Mouse (Mus musculus): ENCODE results near the gene Cpt2.

Cpt2 gene

DNA sequence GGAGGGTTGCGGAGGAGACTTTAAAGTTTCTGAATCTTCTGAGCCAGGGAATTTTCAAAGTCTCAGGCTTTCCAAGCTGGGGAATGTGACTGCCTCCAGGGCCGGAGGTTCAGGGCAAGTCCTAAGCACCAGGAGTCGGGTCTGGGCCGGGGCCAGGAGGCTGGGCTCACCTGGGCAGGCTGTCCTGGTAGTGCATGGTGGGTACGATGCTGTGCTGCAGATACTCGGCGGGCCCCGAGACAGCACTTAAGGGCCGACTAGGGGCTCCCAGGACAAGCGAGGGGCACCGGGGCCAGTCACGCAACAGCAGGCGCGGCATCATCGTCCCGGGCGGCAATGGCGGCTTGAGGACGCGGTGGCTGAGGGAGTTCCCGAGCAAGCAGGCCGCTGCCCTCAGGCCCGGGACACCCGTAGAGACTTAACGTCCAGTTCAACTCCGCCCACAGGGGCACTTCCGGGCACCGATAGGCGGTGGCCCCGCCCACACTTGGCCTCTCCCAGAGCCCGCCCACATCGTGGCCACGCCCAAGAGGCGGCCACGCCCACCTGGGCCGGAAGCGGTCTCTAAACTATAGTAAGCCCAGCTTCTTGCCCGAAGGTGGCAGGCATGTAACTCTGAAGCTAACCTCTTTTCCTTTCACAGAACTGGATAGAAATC, at the start of gene Cpt2:
Gene Cpt2, minus strand, starts transcription at position 466 of the 658 bp plus-strand sequence.
- peak; percentile 97 for DNase-seq

DNA sequence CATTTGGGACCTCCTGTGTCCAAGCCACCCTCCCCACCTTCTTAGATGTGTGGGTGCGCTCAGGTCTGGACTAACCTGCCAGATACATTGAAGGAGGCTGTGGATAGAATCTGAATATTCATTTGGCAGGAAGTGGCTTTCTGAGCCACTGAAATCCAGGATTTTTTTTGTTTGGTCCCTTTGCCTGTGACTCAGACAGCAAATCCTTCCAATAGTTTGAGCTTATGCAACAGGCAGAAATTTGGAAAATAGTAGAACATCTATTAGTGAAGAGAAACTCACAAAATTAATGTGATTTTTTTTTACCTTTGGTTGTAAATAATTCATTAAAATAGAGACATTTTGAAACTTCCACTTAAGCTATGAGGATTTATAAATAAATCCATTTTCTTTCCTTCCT, 47.8 kb upstream of the Cpt2 start:
- DNase-seq = no peak

DNA sequence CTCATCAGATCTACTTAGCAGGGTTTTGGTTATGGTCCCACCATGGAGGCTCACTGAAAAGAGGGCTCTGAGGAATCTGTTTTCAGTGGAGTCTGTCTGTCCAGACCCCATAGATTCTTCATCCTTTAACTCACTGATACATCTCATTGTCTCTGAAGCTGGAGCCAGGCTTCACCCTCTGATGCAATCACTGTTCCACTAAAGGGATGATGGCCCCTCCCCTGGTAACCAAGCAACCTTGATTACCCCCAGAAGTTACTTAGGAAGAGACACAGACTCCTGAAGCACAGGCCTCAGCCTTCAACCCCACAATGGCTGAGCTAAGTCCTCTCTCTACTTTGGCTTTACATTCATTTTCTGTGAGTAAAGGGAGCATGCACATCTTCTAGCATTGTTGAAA, 46.4 kb upstream of the Cpt2 start:
- no peak for DNase-seq

DNA sequence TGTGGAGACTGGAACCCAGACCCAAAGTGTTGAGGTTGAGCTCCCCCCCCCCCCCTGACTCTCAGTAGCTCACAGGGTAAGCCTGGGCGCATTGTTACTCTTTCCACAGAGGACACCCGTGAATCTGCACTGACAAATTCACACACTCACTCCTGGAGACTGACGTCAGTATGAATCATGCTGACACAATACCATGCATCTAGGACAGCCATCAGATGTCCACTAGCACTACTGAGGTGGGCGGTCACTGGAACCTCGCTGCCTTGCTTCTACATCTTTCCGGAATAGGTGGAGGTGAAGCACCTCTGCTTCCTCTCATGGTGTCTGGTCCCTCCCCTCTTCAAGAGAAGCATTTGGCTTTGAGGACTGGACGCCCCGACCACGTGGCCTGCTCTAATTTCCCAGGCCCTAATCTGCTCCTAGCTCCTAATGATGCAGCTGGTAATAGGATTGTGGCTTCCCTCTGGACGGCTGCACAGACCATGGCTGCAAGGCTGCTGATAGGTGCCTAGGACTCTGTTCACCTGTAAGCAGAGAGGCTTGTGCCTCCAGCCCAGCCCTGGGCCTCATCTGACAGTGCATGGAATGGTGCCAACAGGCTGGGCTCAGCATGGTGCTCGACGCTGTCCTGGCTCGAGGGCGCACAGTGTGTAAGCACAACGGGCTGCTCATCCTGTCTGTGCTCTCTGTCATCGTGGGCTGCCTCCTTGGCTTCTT, 44.7 kb upstream of the Cpt2 start, which contains the start of gene Slc1a7:
Gene Slc1a7, plus strand, starts transcription at position 367 of the 717 bp plus-strand sequence.
- no peak for DNase-seq

DNA sequence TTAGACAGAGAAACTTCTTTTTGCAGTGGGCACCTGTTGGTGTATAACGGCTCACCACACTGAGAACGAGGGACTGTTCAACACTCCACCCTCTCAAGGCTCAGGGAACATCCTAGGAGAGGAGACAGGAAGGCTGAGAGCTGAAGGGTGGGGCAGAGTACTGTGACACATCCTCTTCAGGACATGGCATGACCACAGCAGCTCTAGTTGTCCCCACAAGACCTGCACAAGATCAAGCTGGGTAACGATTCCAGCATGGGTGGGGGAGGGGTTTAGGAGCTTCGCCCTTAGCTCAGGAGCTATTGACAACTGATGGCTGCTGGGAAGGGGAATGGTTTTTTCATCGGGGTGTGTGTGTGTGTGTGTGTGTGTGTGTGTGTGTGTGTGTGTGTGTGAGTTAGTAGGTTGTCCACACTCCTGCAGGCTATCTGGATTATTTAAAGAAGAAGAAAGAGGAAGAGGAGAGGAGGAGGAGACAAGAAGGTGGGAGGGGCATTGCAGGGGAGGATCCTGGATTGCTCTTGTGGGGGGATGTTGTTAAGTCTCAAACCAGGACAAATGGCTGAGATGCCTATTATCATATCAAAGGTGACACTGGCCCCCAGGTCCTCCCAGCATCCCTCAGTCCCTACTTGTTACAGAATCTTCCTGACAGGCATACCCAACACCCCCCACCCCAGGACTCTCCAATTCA, 43.2 kb upstream of the Cpt2 start:
- DNase-seq = peak; percentile 34

DNA sequence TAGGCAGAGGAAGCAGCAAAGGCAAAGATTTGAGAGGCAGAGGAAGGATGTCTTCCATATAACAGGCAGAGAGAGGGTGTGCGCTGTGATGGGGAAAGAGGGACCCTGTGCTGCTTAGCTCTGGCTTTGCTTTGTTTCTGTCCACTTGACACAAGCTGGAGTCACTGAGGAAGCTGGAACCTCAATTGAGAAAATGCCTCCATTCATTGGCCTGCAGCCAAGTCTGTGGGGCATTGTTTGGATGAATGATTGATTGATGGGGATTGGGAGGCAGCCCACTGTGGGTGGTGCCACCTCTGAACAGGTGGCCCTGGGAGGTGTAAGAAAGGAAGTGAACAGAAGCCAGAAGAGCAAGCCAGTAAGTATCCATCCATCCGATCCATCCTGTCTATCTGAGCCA, 39.4 kb upstream of the Cpt2 start:
- peak; percentile 40 for DNase-seq

DNA sequence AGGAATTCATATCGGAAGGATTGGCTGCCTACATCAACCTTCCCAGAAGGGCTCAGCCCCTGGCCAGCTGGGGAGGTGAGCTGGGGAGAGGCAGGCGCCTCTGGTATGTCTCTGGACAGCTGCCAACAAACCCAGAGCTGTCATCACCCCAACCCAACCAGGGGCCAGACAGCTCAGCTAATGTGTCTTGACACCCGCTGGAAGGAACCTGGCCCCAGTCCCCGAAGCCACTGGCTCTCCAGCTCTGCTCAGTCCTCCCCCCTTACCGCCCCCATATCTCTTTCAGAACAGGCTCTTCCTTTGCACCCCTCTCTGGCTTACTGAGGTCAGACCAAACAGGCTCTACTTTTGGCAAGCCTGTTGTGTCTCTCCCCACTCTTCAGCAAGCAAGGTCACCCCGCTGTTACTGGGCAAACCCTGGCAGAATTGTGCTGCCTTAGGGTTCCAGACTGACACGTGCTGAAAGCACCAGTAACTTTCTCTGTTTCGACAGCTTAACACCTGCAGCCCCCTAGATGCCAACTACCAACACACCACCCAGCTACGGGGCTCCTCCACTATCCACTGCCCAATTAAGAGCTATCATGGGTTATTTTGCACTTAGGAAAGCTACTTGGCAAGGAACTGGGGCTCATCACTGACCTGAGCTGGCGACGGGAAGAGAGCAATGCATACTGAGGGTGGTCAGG, 38.8 kb upstream of the Cpt2 start:
- DNase-seq = peak; percentile 85

DNA sequence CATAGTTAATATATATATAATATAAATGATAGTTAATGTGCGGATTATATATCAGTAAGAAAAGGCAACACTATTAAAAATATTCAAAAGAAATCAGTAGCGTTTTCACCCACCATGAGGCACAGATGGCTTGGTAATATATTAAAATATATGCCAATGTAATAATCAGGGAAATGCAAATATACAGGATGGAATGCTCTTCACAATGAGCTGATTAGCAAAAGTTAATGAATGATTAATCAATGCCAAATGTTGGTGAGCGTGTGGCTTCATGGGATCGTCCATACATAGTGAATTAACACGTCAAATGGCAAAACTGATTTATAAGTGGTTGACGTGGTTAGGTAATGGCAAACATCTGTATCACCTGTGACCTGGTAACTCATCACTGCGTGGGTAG, 35.1 kb upstream of the Cpt2 start:
- DNase-seq = no peak

DNA sequence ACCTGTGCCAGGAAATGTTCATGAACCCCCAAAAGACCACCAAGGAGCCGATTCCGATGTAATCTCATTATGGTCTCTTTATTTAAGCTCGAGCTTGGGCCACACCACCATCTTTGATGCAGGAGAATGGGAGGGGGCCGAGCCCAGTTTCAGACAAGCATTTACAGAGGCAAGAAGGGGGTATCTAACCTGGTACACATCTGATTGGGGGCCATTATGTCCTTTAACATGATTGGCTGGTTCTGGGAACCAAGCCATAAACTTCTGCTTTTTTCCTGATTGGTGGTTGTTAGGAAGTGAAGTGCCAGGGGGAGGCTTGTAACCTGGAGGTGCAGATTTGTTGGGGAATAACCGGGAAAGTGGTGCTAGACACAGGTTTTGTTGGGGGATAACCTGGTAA, 32.3 kb upstream of the Cpt2 start:
- DNase-seq = no peak

DNA sequence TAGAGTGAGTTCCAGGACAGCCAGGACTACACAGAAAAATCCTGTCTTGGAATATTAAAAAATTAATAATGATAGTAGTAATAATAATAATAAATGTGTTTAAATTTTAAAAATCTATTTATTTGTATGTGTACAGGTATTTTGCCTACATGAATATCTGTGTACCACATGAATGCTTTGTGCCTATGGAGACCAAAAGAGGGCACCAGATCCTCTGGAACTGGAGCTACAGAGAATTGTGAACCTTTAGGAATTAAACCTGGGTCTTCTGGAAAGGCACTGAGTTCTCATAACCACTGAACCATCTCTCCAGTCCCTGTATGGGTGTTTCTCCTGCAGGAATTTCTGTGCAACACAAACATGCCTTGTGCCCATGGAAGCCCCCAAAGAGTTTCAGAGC, 29.4 kb upstream of the Cpt2 start:
- no peak for DNase-seq

DNA sequence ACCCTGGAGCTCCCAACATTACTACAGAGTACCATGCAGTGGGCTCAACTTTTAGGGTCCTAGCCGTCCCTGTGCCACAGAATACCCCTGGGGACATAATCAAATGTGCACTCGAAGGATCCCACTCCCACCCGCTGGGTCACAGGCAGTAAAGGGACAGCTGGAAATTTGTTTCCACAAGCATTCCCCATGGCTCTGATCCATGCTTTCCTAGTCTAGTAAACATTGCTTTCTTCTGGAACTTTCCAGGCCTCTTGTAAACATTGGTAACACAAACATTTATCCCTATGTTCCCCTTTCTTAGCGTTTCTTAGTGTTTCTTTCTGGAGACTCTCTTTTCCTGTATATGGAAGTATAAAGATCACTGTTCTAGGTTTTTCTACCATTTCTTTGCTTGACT, 26.5 kb upstream of the Cpt2 start:
- peak; percentile 60 for DNase-seq

DNA sequence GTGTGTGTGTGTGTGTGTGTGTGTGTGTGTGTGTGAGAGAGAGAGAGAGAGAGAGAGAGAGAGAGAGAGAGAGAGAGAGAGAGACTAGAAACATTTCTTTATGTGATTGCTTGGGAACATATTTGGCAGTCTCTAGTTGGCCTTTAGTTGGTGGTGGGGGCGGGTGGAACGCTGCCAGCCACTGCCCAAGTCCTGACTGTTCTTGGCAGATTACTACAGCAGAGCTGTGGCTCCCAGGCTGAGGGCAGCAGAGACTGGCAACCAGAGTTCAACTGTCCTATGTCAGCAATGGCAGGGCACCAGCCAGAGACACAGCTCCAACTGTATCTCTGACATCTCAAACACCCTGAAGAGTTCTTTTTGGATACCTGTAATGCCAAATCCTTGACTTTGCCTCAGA, 20.7 kb upstream of the Cpt2 start:
- no peak for DNase-seq

DNA sequence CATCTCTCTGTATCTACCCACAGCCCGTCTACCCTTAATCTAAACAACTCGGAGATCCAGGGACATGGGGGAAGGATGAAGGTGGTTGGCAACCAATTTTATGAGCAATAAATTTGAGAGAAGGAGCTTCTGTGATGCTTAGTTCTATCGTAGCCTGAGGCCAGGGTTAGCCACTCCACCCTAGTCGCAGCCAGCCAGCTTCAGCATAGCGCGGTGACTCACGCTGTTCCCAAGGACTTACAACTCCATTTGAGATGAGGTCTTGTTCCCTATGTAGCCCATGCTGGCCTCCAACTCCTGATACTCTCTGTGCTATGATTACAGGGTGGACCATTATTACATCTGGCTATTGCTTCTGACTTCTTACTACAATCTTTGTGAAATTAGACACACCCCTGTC, 19.3 kb upstream of the Cpt2 start:
- no peak for DNase-seq

DNA sequence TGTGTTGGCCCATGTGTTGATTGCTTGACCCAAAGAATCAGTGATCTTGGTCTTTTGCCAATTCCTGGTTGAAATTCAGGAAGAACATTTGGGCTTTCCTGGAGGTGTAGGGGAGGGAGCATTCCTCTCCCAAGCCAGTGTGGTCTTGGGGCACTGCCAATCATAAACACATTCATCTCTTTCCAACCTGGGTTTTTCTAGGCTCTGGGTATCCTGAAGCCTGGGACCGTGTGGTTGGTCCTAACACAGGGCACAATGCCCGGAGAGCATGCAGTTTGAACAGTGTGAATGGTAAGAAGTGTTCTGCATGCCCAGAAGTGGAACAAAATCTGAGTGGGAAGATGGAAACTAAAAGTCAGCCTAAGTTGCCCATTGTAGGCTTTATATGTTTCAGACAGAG, 14.7 kb upstream of the Cpt2 start:
- no peak for DNase-seq

DNA sequence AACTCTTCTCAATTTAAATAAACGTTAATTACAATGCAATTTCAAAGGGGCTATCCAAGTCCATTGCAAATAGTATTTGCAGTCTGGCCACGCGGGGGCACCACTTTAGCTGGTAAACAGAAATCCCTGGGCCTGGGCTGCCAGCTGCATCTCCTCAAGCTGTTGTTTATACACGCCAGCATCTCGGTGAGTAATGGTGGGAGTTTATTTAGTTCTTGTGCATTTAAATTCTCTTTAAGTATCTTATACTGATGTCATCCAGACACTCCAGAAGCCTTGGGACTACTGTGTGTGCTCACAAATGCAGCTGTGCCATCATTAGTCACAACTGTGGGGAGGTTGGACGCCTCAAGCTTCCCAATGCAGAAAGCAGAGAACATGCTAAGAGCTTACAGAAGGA, 13.9 kb upstream of the Cpt2 start:
- peak; percentile 88 for DNase-seq

DNA sequence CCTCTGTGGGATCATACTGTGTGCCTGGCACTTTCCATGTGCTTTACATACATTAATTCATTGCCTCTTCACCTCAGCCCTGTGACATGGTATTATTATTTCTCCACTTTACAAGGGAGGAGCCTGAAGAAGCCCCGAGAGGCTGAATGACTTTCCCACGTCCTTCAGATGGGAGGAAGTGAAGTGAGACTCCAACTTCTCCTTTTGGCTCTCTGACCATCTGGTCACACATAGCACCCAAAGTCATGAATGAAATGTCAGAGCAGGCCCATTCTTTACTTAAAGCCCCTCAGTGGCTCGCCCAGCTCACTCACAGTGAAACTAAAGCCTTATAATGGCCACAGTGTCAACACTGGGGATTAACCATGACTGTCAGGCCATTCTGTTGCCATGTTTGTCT, 11.8 kb upstream of the Cpt2 start:
- DNase-seq = no peak

DNA sequence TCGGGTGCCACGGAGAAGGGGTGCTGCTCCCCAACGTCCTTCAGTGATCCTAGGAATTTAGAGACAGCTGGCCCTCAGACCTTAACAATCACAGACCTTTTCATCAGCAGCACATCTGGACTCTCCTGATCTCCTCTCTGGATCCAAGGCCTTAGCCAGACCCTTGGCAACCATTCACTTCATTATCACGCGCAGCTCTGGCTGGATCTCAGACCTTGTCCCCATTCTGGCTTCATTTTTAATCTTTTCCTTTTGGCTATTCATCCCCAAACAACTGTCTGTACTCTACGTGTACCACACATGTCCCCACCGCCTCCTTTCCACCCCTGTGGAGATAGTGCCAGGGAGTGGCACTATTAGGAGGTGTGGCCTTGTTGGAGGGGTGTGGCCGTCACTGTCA, 9.8 kb upstream of the Cpt2 start:
- DNase-seq = no peak

DNA sequence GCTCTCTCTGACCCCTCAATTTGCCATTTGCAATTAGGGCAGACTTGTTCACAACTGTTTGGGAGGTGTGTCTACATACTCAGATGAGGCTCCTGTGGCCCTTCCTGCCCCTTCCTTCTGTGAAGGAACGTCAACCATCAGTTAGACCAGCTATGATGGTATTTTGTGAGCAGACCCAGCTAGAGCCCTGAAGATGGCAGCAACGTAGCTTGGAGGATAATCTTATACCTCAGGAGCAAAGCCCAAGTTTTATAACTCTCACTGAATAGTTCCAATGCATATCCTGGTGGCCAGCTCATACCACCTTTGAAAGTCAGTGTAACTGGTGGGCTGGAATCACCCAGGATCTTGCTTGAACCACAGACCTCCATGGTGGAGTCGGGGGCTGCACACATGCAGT, 8.0 kb upstream of the Cpt2 start:
- no peak for DNase-seq

DNA sequence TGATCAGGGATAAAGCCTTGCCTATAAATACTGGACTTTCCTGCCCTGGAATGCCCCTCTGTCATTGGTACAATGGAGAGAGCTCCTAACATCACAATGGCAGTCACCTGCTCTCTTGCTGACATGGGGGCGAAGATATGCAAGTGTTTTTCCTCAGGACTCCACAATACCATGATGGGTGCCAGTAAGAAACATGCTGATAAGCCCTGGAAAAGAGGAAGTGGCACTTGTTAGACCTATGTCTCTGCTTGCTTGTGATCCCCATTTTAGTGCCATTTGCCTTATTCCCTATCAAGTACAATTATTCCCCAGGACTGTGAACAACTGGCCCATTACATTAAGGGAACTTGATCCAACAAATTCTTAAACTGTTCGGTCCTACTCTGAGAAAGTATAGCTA, 5.3 kb upstream of the Cpt2 start:
- no peak for DNase-seq

DNA sequence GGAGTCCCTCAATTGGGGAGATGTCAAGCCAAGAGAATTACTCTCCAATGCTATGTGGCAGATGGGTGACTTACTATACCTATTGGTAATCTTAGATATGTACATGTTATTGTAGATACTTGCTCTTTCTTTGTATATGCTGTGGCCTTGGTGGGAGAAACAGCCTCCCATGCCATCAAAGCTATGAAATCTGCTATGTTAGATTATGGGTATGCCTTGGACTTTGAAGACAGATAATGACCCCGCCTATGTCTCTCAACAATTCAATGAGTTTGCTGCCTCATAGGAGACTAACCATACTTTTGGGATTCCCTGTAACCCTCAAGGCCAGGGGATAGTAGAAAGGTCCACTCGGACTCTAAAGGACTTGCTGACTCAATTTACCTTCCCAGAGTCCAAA, 4.9 kb upstream of the Cpt2 start:
- no peak for DNase-seq

DNA sequence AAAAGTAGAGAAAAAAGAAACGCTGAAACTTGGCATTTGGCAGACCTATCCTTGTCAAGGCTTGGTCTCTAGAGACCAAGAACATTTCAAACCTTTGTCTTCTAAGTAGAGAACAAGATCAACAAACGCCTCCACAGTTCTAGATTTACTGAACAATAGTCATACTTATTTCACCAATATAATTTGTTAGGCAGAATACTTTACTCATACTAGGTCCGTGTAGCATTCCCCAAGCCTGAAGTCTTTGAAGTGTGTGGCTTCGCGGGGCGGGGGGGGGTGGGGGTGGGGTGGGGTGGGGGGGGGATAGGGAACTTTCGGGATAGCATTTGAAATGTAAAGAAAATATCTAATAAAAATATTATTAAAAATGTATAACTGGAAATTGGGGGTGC, 389 bp upstream of the Cpt2 start:
- no peak for DNase-seq

DNA sequence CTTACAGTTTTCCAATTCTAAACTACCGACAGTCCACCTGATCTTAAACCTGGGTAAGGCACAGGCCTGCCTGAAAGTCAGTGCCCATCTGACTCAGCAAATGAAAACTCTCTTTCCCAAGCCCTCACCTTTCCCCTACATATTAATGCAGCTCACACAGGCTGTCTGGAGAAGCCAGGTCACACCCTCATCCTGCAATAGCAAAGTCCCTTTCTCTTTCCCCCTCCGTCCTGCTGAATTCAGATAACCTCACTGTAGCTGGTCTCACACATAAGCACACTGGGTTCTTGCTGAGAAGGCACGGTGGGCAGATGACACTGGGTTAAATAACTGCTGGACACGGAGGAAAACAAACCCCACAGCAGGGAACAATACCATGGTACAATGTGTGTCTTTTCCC, 1.5 kb downstream of the Cpt2 start:
- peak; percentile 23 for DNase-seq

DNA sequence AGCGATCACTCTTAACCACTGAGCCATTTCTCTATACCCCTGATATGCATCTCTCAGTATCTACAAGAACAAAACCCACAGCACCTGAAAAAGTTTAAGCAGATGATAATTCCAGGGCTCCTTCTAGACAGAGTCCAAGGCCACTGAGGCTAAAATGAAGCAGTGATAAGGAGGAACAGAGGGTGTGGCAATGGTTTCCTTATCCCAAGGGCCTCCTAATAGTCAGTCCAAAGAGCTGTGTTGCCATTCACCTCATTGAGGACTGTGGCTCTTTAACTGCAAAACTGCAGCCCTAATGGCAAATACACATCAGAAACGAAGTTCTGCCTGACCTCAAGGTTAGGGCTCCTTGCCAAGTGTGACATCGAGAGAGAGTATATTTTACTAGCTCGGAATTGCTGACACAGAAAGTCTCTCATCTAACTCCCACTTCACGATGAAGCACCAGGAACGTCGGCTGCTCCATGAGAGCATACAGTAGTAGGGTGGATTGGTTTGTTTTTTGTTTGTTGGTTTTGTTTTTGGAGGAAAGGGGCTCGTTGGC, 2.2 kb downstream of the Cpt2 start:
- peak; percentile 51 for DNase-seq

Measured in lung, postnatal 10 days (tissue).